Mouse (Mus musculus): ENCODE data around the gene Iah1.
A peak's percentile ranks its signal among the peaks of the same experiment; 100 is the strongest.

The Iah1 gene

DNA sequence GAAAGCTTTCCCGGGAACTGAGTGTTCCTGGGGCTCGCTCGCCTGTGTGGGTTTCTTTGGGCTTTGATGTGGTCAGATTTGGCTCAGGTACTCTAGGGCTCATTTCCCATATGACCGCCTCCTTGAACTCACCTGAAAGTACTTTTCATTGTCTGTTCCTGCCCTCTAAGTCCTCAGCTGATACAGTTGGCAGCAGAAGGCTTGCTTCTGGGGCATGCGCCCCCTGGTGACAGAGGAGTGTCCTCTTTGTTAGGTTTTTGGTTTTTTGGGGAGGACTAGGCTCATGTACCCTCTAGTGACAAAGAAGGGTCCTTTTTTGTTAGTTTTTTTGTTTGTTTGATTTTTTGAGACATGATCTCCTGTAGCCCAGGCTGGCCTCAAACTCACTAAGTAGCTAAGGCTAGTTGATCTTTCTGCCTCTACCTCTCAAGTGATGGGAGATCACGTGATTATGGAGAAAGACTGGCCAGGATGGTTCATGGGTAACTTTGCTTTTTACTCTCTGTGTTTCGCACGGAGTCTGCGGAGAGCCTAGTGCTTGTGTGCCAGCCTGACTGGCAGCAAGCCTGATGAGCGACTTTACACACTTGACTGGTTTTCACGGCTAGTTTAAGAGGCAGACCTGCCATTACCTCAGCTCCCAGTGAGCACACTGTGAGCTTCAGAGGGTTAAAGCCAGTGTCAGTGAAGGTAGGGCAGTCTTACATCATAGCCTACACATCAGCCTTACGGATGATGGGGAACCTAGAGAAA, 2.1 kb downstream of the Iah1 start:
- peak; percentile 83 for DNase-seq (ENCODE audit: low read depth, low spot score)

DNA sequence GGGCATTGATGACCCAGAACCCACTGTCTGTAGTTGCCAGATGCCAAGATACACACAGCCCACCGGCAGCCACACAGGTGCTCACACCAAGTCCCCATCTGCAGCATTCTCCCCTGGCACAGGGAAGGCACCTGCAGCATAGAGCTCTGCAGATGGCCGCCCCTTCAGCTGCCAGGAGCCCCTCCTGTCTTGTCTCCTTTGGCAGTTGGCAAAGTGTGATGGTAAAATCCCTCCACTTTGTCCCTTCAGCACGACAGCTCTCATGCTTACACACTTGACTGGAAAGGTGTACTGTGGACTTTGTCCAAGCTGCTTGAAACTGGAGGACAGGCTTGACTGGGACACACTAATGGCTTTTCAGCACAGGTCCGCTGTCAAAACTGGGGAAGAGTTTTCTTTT, 4.1 kb downstream of the Iah1 start:
- DNase-seq (ENCODE audit: low read depth, low spot score), result no peak

DNA sequence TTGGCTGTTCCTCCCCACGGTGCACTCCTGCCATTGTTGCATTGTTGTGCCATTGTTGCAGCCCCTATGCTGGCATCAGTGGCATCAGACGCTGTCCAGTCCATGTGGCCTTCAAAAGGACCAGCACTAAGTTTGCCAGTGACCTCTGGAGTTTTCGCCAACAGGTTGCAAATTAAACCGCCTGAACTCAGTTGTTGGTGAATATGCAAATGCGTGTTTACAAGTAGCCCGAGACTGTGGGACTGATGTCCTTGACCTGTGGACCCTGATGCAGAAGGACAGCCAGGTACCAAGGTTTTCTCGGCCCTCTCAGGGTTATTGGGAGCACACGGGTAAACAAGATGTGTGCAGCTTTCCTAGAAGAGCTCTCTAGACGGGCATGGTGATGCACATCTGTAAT, 5.0 kb downstream of the Iah1 start:
- DNase-seq (ENCODE audit: low read depth, low spot score), result no peak

DNA sequence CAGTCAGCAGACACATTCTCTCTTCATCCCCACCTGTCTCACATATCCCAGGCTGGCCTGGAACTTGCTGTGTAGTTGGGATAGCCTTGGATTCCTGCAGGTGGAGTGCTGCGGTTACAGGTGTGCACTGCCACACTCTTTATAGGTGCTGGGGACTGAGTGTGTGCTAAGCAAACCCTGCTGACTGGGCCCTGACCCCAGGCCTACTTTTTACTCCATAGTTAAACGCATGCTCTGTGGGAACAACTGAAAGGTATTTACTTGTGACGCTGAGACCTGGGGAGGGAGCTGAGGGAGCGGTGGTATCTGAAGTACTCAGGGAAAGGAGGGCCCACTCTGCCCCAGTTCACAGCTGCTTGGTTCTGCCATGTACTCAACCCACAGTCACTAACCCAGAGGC, 6.1 kb downstream of the Iah1 start:
- no peak for DNase-seq (ENCODE audit: low read depth, low spot score)

DNA sequence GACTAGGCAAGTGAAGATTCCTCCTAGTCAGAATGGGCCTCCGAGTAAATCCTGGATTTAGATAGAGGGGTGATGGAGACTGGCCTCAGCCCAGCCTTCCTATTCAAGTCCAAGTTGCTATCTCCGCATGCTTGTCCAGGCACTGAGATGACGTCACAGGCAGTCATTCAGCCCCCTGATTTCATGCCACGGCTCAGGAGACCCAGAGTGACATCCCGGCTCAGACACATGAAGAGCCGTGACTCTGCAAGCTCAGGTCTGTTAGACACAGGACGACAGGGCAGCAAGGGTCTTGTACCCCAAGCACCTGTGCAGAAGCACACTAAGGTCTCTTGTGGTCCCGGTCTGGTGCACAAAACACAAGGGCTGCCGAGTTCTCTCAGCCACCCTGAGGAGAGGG, 6.7 kb downstream of the Iah1 start:
- no peak for DNase-seq (ENCODE audit: low read depth, low spot score)

DNA sequence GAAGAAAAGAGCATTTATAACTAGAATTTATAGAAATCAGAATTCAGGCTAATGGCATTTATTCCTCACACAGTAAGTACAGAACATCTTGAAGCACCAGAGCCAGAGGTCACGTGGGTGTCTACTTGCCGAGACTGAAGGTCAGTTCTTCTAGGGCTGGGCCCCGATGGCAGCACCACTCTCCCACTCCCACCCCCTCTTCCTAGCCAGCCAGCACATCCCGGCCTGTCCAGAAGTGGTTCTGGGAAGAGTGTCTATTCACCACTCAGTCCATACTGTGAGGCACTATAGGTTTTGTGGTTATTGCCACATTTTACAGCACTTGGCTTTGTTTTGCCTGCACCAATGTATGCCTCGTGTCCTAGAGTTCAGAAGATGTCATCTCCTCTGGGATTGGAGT, 7.9 kb downstream of the Iah1 start:
- DNase-seq (ENCODE audit: low read depth, low spot score), result no peak

DNA sequence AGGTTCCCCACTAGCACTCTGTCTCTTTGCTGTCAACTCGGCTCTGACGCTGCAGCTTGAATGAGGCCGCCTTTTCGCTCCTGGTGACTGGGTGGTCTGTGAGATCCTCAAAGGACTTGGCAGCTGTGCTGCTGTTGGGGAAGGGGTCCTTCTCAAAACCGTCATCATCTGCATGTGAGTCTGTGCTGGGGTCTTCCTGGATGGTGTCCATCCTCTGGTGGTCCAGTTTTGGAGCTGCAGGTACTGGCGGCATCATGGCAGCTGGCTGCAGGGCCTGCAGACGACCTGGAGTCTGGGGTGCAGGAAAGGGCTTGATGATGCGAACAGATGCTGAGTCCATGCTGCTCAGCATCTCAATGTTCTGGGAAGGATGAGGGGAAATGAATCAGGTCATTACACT, 9.1 kb downstream of the Iah1 start:
- DNase-seq (ENCODE audit: low read depth, low spot score), result no peak

DNA sequence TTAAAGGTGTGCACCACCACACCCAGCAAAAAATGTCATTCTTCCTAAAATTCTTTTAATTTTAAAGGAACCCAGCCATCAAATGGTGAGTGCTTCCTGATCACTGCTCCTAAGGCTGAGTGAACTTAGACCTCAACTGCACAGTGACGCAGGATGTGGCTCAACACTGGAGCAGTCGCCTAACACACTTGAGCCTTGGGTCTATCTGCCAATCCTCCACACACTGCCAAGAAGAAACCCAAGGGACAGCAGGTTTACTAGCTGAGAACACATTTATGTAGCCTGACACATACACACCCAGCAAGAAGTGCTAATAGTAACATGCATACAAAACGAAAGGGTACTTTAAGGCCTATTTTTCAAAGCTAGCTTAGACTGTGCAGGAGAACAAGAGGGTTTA, 10.1 kb downstream of the Iah1 start:
- DNase-seq (ENCODE audit: low read depth, low spot score), result no peak

DNA sequence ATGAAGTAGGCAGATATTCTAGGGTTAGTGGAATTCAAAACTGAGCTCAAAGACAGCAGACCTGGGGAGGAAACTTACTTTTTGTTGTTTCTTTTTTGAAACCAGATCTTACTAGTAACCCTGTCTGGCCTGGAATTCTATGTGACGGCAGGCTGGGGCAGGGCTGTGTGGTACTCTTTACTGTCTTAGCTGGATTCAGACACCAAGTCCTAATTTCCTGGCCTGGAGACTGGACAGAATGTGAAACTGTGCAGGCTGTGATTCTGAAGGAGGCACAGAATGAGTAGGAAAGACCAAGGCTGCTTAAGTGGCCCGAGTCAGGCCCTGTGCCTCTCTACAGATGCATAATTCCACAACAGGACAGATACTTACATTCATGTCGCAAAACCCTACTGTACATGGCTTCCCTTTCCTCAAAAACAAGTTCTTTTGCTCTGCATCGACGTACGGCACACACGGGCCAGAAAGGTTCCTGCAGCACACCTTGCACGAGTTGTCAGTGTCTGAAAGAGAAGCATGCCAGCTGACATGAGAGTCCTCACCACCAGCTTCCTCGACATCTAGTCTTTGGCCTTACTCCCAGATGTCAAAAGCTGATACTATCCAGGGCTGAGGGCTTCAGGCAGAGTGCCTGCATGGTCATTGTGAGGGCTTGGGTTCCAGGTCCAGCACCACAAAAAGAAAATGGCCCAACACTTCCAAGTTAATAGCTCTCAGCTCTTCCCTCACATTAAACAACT, 13.6 kb downstream of the Iah1 start:
- DNase-seq (ENCODE audit: low read depth, low spot score), result no peak

DNA sequence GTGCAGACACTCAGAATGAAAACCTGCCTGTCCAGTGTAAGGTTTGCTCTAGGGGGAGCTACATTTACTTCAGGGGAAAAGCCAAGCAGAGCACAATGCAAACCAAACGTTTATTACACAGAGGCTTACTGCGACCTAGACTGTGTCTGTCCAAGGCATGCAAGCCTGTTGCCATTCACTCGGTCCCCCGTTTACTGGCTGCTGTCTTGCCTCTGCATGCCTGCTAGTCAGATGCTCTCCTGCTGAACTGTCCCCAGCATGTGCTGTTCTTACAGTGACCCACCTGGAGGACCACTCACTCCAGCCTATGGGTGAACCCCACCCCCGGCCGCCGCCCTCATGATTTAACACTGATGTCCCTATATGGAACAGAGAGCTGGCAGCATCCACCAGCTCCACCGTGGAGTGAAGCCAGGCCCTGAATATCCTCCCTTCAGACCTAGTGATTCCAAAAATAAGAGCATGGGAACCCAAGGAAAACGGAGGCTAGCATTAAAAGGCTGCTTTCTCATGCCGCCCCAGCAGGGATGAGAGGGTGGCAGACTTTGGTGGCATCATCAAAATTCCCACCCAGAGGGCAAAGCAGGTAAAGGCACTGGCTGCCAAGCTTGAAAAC, 14.9 kb downstream of the Iah1 start:
- no peak for DNase-seq (ENCODE audit: low read depth, low spot score)

DNA sequence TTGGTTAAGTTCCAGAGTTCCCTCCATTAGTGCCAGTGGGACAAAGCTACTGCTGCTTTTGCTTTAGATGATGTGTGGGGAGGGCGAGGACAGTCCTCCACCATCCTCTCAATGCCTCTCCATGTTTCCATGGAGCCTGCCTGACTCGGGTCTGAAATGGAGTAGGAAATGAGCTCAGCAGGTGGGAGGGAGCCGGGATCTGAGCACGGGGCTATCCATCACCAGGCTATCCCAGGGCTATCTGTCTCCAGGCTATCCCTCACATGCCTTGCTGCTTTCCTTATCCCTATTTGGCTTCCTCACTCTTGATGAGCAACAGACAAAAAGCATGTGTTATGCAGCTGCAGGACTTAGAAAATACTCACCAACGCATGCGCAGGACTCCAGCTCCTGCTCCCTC, 15.5 kb downstream of the Iah1 start:
- DNase-seq (ENCODE audit: low read depth, low spot score), result no peak

DNA sequence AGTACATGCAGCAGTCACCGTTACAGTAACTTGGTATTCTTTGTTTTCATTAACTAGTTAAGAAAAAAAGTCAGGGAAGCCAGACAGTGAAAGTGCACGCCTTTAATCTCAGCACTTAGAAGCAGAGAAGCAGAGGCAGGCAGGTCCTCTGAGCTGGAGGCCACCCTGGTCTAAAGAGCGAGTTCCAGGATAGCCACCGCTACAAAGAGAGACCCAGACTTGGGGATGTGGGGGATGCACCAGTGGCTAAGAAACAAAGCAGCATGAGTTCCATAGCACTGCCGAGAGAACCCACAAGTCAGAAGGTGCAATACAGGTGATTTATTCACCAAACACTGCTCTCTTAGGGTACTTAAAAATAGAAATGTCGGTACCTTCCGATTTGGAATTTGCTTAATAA, 16.8 kb downstream of the Iah1 start:
- no peak for DNase-seq (ENCODE audit: low read depth, low spot score)

DNA sequence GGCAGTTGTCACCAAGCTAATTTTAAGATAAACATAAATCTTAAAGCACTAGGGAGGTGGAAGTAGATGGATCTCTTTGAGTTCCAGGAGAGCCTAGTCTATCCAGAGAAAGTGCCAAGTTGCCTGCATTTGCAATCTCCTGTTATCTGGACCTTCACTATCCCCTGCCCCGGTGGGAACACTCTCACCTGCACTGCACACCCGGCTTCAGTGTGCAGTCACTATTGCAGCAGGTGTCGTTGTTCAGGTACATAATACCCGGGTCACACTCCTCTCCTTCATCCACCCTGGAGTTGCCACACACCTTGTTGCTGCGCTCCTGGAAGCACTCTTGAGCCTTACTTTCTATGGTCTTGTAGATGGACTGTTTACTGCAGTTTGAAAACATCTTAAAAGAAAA, 17.6 kb downstream of the Iah1 start:
- no peak for DNase-seq (ENCODE audit: low read depth, low spot score)

DNA sequence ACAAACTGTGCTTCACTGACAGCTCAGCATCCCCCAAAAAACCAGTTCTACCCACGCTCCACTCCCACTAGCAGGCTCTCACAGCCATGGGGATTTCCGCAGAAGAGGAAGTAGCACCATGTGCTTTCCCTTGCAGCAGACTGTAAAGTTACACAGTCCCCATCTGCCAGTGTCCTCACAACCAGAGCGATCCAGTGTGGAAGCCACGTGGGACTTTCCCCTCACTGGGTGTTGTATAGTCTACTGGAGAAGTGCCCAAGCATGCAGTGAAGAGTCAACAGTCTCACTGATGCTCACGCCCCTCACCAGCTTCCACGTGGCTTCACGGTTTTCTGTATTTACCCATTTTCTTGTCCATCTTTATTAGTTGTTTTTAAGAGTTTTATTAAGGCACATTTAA, 19.7 kb downstream of the Iah1 start:
- no peak for DNase-seq (ENCODE audit: low read depth, low spot score)

DNA sequence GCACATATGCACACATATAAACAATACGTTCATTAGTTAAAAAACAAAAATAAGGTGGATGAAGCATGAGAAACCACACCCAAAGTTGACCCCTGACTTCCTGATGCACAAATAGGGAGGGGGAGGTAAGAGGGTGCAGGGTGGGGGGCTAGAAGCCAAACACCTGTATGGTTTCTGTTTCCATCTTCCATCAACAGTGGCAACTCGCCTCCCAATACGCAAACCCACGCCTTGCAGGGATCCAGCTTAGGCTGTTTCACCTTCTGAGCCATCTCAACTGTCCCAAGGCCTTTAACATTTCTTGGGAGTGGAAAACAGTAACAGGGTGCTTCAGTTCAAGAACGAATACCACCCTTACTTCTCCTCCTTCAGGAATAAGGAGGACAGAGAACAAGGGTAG, 21.0 kb downstream of the Iah1 start:
- no peak for DNase-seq (ENCODE audit: low read depth, low spot score)

DNA sequence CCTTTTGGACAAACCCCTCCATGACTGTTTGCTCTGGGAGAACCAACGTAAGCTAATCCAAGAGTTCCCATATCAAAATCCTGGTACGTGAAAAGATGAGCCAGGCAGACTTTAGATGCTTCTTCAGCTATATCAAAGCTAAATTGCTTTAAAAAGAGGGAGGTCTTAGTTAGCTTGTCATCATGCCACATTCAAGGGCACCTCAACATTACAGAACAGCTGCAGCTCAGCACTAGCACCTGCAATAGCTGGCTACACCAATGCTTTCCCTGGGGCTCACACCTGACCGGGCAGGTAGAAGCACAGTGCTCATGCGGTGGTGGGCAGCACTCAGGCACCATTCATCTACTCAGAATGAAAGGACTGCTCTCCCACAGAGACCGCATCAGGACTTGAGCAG, 24.5 kb downstream of the Iah1 start:
- no peak for DNase-seq (ENCODE audit: low read depth, low spot score)

DNA sequence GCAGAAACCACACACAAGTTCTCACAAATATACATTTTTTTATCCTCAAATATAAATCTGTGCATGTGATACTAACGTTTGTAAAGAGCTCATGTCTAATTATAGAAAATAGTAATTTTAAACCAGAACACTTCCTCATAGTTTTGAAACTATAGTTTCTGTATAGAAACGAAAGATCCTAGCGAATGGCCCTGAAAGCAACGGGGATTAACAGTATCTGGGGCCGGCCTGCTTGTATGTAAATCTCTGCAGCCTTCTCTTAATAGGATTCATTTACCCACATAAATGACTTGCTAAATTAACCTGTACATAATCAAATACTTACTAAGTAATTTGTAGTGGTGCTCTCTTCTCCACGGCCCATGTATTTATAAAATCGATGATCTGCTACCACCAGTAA, 30.8 kb downstream of the Iah1 start:
- DNase-seq (ENCODE audit: low read depth, low spot score), result no peak

DNA sequence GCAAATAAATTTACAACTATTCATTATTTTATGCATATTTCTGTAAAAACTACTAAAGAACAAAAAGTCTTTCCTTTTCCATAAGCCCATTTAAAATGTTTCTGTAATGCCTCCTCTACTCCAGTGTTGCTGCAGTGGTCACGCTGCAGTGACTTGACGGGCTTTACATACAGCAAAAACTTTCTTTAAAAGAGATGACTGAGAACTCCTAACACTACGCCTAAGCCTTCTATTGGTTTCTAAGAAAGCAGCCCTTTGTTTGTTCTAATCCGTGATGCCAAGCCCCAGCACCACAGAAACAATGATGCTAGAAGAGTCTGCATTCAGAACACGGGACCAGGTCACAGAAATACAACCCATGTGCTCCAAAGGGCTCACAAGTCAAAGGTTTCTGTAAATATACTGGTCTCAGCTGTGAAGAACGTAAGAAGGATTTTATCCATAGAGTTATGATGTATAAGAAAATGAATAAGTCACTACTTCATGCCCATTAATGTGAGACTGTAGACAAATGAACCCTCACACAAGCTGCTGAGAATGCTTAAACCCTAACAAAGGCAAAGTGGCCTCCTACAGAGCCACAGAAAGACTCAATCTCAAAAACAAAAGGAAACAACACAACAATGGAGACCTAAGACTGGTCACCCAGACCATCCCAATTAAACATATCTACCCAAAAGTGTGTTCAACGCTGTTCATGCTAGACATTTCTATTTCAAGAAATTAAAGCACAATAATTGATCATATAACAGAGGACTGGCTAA, 34.1 kb downstream of the Iah1 start:
- DNase-seq (ENCODE audit: low read depth, low spot score), result no peak

DNA sequence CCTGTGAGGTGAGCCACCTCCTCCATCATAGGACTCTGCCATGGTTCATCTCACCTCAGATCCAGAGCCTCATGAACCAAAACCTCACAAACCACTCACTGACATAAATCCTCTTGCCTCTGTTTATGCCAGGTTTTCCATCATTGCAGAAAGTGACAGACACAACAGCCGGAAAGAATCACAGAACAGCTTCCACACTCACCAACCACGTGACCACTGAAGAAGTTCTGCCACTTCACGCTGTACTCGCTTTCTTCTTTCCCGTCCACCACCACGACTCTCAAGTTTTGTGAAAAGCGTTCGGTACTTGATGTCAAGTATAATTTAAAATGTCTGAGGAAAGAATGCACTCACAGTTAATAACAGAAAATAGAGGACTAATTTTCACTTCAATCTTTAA, 37.5 kb downstream of the Iah1 start:
- no peak for DNase-seq (ENCODE audit: low read depth, low spot score)

DNA sequence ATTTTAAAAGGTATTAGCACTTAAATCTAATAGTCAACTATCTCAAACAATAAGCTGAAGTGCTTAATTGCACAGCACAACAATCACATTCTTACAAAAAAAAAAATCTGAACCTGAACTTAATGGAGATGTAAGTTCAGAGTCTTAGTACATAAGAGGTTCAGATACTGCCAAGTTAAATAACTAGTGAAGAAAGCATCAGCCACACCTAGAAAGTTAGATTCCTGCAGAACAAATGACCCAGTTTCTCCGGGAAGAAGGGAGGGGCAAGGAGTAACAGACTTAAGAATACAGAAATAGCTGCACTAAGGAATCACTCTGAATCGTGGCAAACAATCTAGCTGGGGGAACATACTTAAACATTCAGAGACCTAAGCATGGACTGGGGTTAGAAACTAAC, 46.5 kb downstream of the Iah1 start:
- no peak for DNase-seq (ENCODE audit: low read depth, low spot score)

DNA sequence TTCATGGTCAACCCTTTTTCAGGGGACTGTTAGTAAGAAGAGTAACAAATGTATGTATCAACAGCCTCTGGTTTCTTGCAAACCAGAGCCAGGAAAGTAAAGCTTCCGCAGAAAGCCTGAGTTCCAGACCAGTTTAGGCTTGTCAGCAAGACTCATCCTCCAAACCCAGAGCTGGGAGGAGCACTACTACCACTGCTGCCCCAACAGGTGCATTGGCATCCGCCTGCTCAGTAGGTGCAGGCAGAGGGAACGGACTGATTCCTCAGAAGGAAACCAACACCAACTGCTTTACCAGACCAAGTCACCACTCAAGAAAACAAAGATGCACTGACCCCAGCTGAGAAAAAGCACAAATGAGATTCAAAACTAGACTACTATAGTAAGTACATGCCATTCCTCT, 47.0 kb downstream of the Iah1 start:
- no peak for DNase-seq (ENCODE audit: low read depth, low spot score)
